Mouse (Mus musculus): ENCODE results near the gene AC124108.1. TPM values are rescaled to one million over a fixed set of nuclear protein-coding genes. Genes with fewer than 3 reads are reported as not detected.

The AC124108.1 gene
- polyA plus RNA-seq, 1 experiment from 2014 or later, result 0.05 TPM

GRCm38 (mm10) chr1:132231470-132232274 is 40.4 kb downstream of the AC124108.1 start:
- H3K4me3 ChIP-seq (replicated peaks), result no peak overlapping the region
- peaks cover 15% of the 10 kb centered on the region for H3K27me3 ChIP-seq
- no peaks in the 10 kb centered on the region for H3K9me3 ChIP-seq (replicated peaks)
- H3K4me2 ChIP-seq, result no peak overlapping the region
- H3K27ac ChIP-seq, result no peak overlapping the region
- no peaks in the 10 kb centered on the region for H3K36me3 ChIP-seq
- no peak for ATAC-seq (replicated peaks; ENCODE audit: low FRiP score)
- 47% methylated on average over 7 of the region's 7 CpGs for WGBS
- H3K4me1 ChIP-seq, result peaks cover 14% of the 10 kb centered on the region
- H3K9ac ChIP-seq, result no peak overlapping the region

DNA sequence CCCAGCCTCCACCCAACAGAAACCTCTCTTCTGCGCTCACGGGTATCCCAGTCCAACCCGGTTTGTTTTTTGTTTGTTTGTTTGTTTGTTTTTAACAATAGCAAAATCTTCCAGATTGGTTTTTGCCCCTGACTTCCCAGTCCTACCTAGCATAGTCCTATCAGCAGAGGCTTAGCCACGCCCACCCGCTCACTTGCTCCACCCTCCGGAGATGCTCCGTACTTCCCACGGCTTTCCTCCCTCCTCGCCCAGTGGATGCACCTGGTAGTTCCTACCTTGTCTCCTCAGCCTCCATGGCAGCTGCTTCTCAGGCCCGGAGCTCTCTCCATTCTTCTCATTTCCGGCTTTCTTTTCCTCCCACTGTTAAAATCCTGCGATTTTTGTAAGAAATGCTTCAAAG is 42.3 kb downstream of the AC124108.1 start:
- 26% methylated on average over 12 of the region's 12 CpGs for WGBS
- Histone ChIP-seq H3K36me3 (no peaks in the 10 kb centered on the region), H3K27ac (no peak overlapping the region), H3K4me1 (peaks cover 14% of the 10 kb centered on the region), H3K9me3 (replicated peaks) (no peaks in the 10 kb centered on the region), H3K27me3 (peaks cover 15% of the 10 kb centered on the region), H3K4me2 (no peak overlapping the region), H3K9ac (no peak overlapping the region), H3K4me3 (replicated peaks) (no peak overlapping the region)
- ATAC-seq (replicated peaks; ENCODE audit: low FRiP score), result no peak

DNA sequence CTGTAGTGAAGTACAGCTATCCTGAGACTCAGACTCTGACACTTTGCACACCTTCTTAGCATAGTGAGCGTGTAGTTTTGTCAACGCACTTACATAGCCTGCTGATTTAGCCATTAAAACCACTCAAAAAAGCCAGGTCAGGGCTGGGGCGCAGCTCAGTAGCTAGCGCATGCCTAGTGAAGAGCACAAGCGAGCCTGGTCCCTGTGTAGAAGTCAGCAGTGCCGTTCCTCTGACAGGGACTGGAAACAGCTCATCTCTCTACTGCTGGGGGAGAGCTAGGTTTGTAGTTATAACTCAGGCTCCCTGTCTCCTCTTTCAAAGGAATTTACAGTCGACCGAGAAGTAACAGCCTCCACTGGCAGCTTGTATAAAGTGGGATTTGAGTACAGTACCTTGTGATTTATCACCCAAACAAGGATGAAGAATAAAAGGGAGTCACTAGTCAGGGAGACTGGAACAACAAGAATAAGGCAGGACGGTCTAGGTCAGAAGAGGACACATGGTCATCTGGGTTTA is 43.6 kb downstream of the AC124108.1 start:
- Histone ChIP-seq H3K27me3 (peaks cover 15% of the 10 kb centered on the region), H3K9ac (no peak overlapping the region), H3K4me1 (peaks cover 14% of the 10 kb centered on the region), H3K27ac (no peak overlapping the region), H3K36me3 (no peaks in the 10 kb centered on the region), H3K4me2 (no peak overlapping the region), H3K9me3 (replicated peaks) (no peaks in the 10 kb centered on the region), H3K4me3 (replicated peaks) (no peak overlapping the region)
- ATAC-seq (replicated peaks; ENCODE audit: low FRiP score), result peak; percentile 43; the same call in 1 of the 2 replicates
- WGBS, result 29% methylated on average over 9 of the region's 9 CpGs

- H3K27me3 ChIP-seq, result peaks cover 15% of the 10 kb centered on the region
- 25% methylated on average over 6 of the region's 6 CpGs for WGBS
- no peak overlapping the region for H3K4me2 ChIP-seq
- no peak overlapping the region for H3K9ac ChIP-seq
- no peak overlapping the region for H3K27ac ChIP-seq
- peaks cover 14% of the 10 kb centered on the region for H3K4me1 ChIP-seq
- no peaks in the 10 kb centered on the region for H3K36me3 ChIP-seq
- H3K9me3 ChIP-seq (replicated peaks), result no peaks in the 10 kb centered on the region
- no peak for ATAC-seq (replicated peaks; ENCODE audit: low FRiP score)
- H3K4me3 ChIP-seq (replicated peaks), result no peak overlapping the region
These were observed 46.4 kb downstream of the AC124108.1 start for GRCm38 (mm10) chr1:132237585-132238159.

- Histone ChIP-seq H3K36me3 (no peaks in the 10 kb centered on the region), H3K9ac (no peak overlapping the region), H3K4me2 (no peak overlapping the region), H3K4me1 (no peaks in the 10 kb centered on the region), H3K9me3 (replicated peaks) (no peaks in the 10 kb centered on the region), H3K27me3 (no peaks in the 10 kb centered on the region), H3K27ac (no peak overlapping the region), H3K4me3 (replicated peaks) (no peak overlapping the region)
- WGBS, result 76% methylated on average over 5 of the region's 5 CpGs
- ATAC-seq (replicated peaks; ENCODE audit: low FRiP score), result no peak
These were observed 53.8 kb downstream of the AC124108.1 start for GRCm38 (mm10) chr1:132245010-132245409.

GRCm38 (mm10) chr1:132246137-132246536 is 54.9 kb downstream of the AC124108.1 start:
- Histone ChIP-seq H3K36me3 (no peaks in the 10 kb centered on the region), H3K4me3 (replicated peaks) (no peak overlapping the region), H3K27ac (no peak overlapping the region), H3K9ac (no peak overlapping the region), H3K9me3 (replicated peaks) (no peaks in the 10 kb centered on the region), H3K4me2 (no peak overlapping the region), H3K4me1 (no peaks in the 10 kb centered on the region), H3K27me3 (no peaks in the 10 kb centered on the region)
- WGBS, result 47% methylated on average over 6 of the region's 6 CpGs
- ATAC-seq (replicated peaks; ENCODE audit: low FRiP score), result no peak

GRCm38 (mm10) chr1:132246641-132247040 is 55.4 kb downstream of the AC124108.1 start:
- Histone ChIP-seq H3K9ac (no peak overlapping the region), H3K4me1 (no peaks in the 10 kb centered on the region), H3K4me3 (replicated peaks) (no peak overlapping the region), H3K9me3 (replicated peaks) (no peaks in the 10 kb centered on the region), H3K4me2 (no peak overlapping the region), H3K27ac (no peak overlapping the region), H3K36me3 (no peaks in the 10 kb centered on the region), H3K27me3 (no peaks in the 10 kb centered on the region)
- ATAC-seq (replicated peaks; ENCODE audit: low FRiP score), result no peak
- WGBS, result 82% methylated on average over 4 of the region's 4 CpGs

GRCm38 (mm10) chr1:132254467-132254866 is 63.2 kb downstream of the AC124108.1 start:
- no peak overlapping the region for H3K4me2 ChIP-seq
- no peak overlapping the region for H3K4me3 ChIP-seq (replicated peaks)
- H3K9me3 ChIP-seq (replicated peaks), result no peaks in the 10 kb centered on the region
- H3K4me1 ChIP-seq, result no peaks in the 10 kb centered on the region
- no peak overlapping the region for H3K27ac ChIP-seq
- no peaks in the 10 kb centered on the region for H3K36me3 ChIP-seq
- H3K9ac ChIP-seq, result no peak overlapping the region
- ATAC-seq (replicated peaks; ENCODE audit: low FRiP score), result no peak
- H3K27me3 ChIP-seq, result no peaks in the 10 kb centered on the region
- WGBS, result 85% methylated on average over 6 of the region's 6 CpGs

MicroRNAs encoded within 50 kb of the gene (microRNA counts, 519-probe panel; counts per million panel counts)
- 1,630 counts per million, percentile 8 among the panel's probes with 10 or more counts for microRNA mmu-miR-135b

Small RNAs within 50 kb of the gene (microRNA-seq; reads per million reads assigned to microRNA genes)
- gene Mir135b, result 124 reads per million, percentile 60 among the genes with 10 or more reads in this experiment

Other genes with a start within 250 kb of the AC124108.1 start
- gene Slc45a3, start 228.5 kb upstream of the AC124108.1 start, polyA plus RNA-seq (2015; fragmentation: Nextera tagmentation; extraction: Ambion mirVana), result 7.9 and 9.1 TPM in 2 replicates
- 24.1 and 25.8 TPM in 2 replicates for gene Elk4, start 183.8 kb upstream of the AC124108.1 start, polyA plus RNA-seq (2015; fragmentation: Nextera tagmentation; extraction: Ambion mirVana)
- 15.6 and 15.8 TPM in 2 replicates for gene Mfsd4a, start 123.4 kb upstream of the AC124108.1 start, polyA plus RNA-seq (2015; fragmentation: Nextera tagmentation; extraction: Ambion mirVana)
- gene Cdk18, start 51.8 kb upstream of the AC124108.1 start, polyA plus RNA-seq (2015; fragmentation: Nextera tagmentation; extraction: Ambion mirVana), result 7.6 and 8.1 TPM in 2 replicates
- gene Lemd1, start within 50 bp of the AC124108.1 start, polyA plus RNA-seq (2015; fragmentation: Nextera tagmentation; extraction: Ambion mirVana), result 0.31 and 0.51 TPM in 2 replicates
- not detected in 2 replicates for gene Gm10188, start 38.3 kb downstream of the AC124108.1 start, polyA plus RNA-seq (2015; fragmentation: Nextera tagmentation; extraction: Ambion mirVana)
- gene Klhdc8a, start 107.2 kb downstream of the AC124108.1 start, polyA plus RNA-seq (2015; fragmentation: Nextera tagmentation; extraction: Ambion mirVana), result 1.2 and 1.6 TPM in 2 replicates
- gene Nuak2, start 124.7 kb downstream of the AC124108.1 start, polyA plus RNA-seq (2015; fragmentation: Nextera tagmentation; extraction: Ambion mirVana), result 3.6 and 3.8 TPM in 2 replicates
- 11.9 and 15.5 TPM in 2 replicates for gene Tmcc2, start 199.8 kb downstream of the AC124108.1 start, polyA plus RNA-seq (2015; fragmentation: Nextera tagmentation; extraction: Ambion mirVana)
- gene Dstyk, start 226.1 kb downstream of the AC124108.1 start, polyA plus RNA-seq (2015; fragmentation: Nextera tagmentation; extraction: Ambion mirVana), result 15.2 and 15.5 TPM in 2 replicates